Mouse (Mus musculus) heart, embryonic 16.5 days (tissue): ENCODE data around the gene Cfap61. TPM values are rescaled to one million over a fixed set of nuclear protein-coding genes. Genes with fewer than 3 reads are reported as not detected.
"Not testable (repeated sequence)": the region's sequence is repeated elsewhere in the genome, so short reads cannot be mapped to it uniquely, and the experiment has no call there.

Source experiments
- ATAC-seq: fragments of 200-750 bp; cut with Nextera tagmentation; replicated peaks from 2 replicates; pipeline ENCODE4 v1.8.0; 2017; ENCODE audit warnings: moderate number of reproducible peaks; ENCODE audit not compliant: insufficient read depth, low FRiP score; ENCODE audit errors: extremely low read depth
- H3K27ac ChIP-seq: fragments of 300-500 bp; sonication (generic); 2 replicates; pipeline ENCODE4 v1.5.1; 2014; ENCODE audit warnings: mild to moderate bottlenecking, low read length, control low read depth, moderate library complexity
- H3K27me3 ChIP-seq: fragments of 300-500 bp; sonication (generic); 2 replicates; pipeline ENCODE4 v1.6.1; 2014; ENCODE audit warnings: low read length, mixed read lengths; ENCODE audit not compliant: control insufficient read depth, insufficient read depth
- H3K36me3 ChIP-seq: fragments of 300-500 bp; sonication (generic); 2 replicates; pipeline ENCODE4 v1.6.1; 2014; ENCODE audit not compliant: control insufficient read depth, insufficient read depth
- H3K4me1 ChIP-seq: fragments of 300-500 bp; sonication (generic); 2 replicates; pipeline ENCODE4 v1.6.1; 2014; ENCODE audit warnings: low read length, mixed read lengths; ENCODE audit not compliant: control insufficient read depth, insufficient read depth
- H3K4me2 ChIP-seq: fragments of 300-500 bp; sonication (generic); 2 replicates; pipeline ENCODE4 v1.6.1; 2014; ENCODE audit warnings: low read depth, mild to moderate bottlenecking, control low read depth, low read length
- H3K4me3 ChIP-seq: fragments of 300-500 bp; sonication (generic); 2 replicates; pipeline ENCODE4 v1.5.1; 2014; ENCODE audit warnings: mild to moderate bottlenecking, control low read depth, low read length
- H3K9ac ChIP-seq: fragments of 300-500 bp; sonication (generic); 2 replicates; pipeline ENCODE4 v1.6.1; 2014; ENCODE audit warnings: low read length, control low read depth
- H3K9me3 ChIP-seq: fragments of 300-500 bp; sonication (generic); replicated peaks from 2 replicates; pipeline ENCODE4 v1.6.1; 2016; ENCODE audit warnings: low read length; ENCODE audit not compliant: control insufficient read depth
- WGBS: fragments of 180-500 bp; shearing (Covaris S2); extraction: QIAGEN DNeasy Blood & Tissue Kit; methylation state at CpG from one replicate; pipeline ENCODE4 v1.1.7; 2014; 5-methylcytosine and 5-hydroxymethylcytosine counted together
- polyA plus RNA-seq: library from polyadenylated mRNA; unstranded; fragments of >200 nt; fragmentation: Nextera tagmentation; extraction: Ambion mirVana; gene quantifications from 2 replicates; pipeline ENCODE4 v1.2.1, GENCODE M21; 2015

The Cfap61 gene
- polyA plus RNA-seq, 1 experiment from 2014 or later: 0.80 TPM

- H3K27ac ChIP-seq: no peak within 1 kb of the TSS; the same call in 1 of the 2 replicates
- ATAC-seq: no peak
- H3K4me2 ChIP-seq: peak within 1 kb of the TSS; percentile 72
- peaks cover 16% of the 10 kb centered on the region for H3K4me1 ChIP-seq
- H3K36me3 ChIP-seq: no peaks in the 10 kb centered on the region; the same call in 1 of the 2 replicates
- 79% methylated on average over 6 of the region's 6 CpGs for WGBS
- no peaks in the 10 kb centered on the region for H3K27me3 ChIP-seq
- no peaks in the 10 kb centered on the region for H3K9me3 ChIP-seq
- H3K9ac ChIP-seq: 0 out of 2 replicates have a peak within 1 kb of the TSS, but pooled peaks have one; percentile 51
- peak within 1 kb of the TSS; percentile 79 for H3K4me3 ChIP-seq
These were observed 32.7 kb upstream of the Cfap61 start, which contains the start of gene Naa20 for GRCm38 (mm10) chr2:145901861-145902260. TSS of gene Naa20 (plus strand) at chr2:145902099.

- Histone ChIP-seq H3K4me1 (peaks cover 16% of the 10 kb centered on the region), H3K9ac (peak overlapping the region; percentile 88), H3K9me3 (no peaks in the 10 kb centered on the region), H3K27ac (peak overlapping the region; percentile 85), H3K4me2 (peak overlapping the region; percentile 80), H3K36me3 (no peaks in the 10 kb centered on the region; the same call in 1 of the 2 replicates), H3K4me3 (peak overlapping the region; percentile 79), H3K27me3 (no peaks in the 10 kb centered on the region)
- peak; percentile 98 for ATAC-seq
- WGBS: under 1% methylated on average over 68 of the region's 68 CpGs
These were observed 31.3 kb upstream of the Cfap61 start for GRCm38 (mm10) chr2:145903061-145903901.

- H3K9me3 ChIP-seq: no peaks in the 10 kb centered on the region
- peak overlapping the region; percentile 80 for H3K4me2 ChIP-seq
- peak overlapping the region; percentile 88 for H3K9ac ChIP-seq
- H3K4me3 ChIP-seq: peak overlapping the region; percentile 79
- ATAC-seq: no peak
- no peaks in the 10 kb centered on the region for H3K27me3 ChIP-seq
- H3K4me1 ChIP-seq: peaks cover 16% of the 10 kb centered on the region
- WGBS: 23% methylated on average over 12 of the region's 12 CpGs
- 0 out of 2 replicates have a peak overlapping the region, but pooled peaks have one; percentile 4 for H3K27ac ChIP-seq
- no peaks in the 10 kb centered on the region; the same call in 1 of the 2 replicates for H3K36me3 ChIP-seq
These were observed 30.5 kb upstream of the Cfap61 start for GRCm38 (mm10) chr2:145903983-145904616.

- Histone ChIP-seq H3K4me3 (no peak overlapping the region), H3K4me2 (no peak overlapping the region), H3K4me1 (peaks cover 16% of the 10 kb centered on the region), H3K9me3 (no peaks in the 10 kb centered on the region), H3K27ac (no peak overlapping the region), H3K27me3 (no peaks in the 10 kb centered on the region), H3K9ac (no peak overlapping the region), H3K36me3 (peaks cover 3% of the 10 kb centered on the region)
- no peak for ATAC-seq
- WGBS: 70% methylated on average over 6 of the region's 6 CpGs
These were observed 29.4 kb upstream of the Cfap61 start for GRCm38 (mm10) chr2:145905156-145905555.

GRCm38 (mm10) chr2:145905884-145906283 is 28.7 kb upstream of the Cfap61 start:
- H3K4me1 ChIP-seq: peaks cover 16% of the 10 kb centered on the region
- not testable (repeated sequence) for H3K27ac ChIP-seq, H3K4me3 ChIP-seq, H3K9me3 ChIP-seq, H3K27me3 ChIP-seq, H3K36me3 ChIP-seq, H3K9ac ChIP-seq, H3K4me2 ChIP-seq, ATAC-seq
- WGBS: 46% methylated on average over 4 of the region's 4 CpGs

- no peak overlapping the region for H3K4me2 ChIP-seq
- no peak for ATAC-seq
- H3K4me3 ChIP-seq: no peak overlapping the region
- peaks cover 56% of the 10 kb centered on the region for H3K36me3 ChIP-seq
- WGBS: 82% methylated on average over 8 of the region's 8 CpGs
- H3K27ac ChIP-seq: no peak overlapping the region
- H3K4me1 ChIP-seq: no peaks in the 10 kb centered on the region
- H3K27me3 ChIP-seq: no peaks in the 10 kb centered on the region
- H3K9ac ChIP-seq: no peak overlapping the region
- H3K9me3 ChIP-seq: no peaks in the 10 kb centered on the region
These were observed 13.5 kb upstream of the Cfap61 start for GRCm38 (mm10) chr2:145920941-145921650.

- 46% methylated on average over 8 of the region's 8 CpGs for WGBS
- Histone ChIP-seq H3K27me3 (no peaks in the 10 kb centered on the region), H3K9me3 (no peaks in the 10 kb centered on the region), H3K4me1 (peaks cover 10% of the 10 kb centered on the region), H3K27ac (no peak overlapping the region; the same call in 1 of the 2 replicates), H3K36me3 (no peaks in the 10 kb centered on the region), H3K4me3 (peak overlapping the region; percentile 5; the same call in 1 of the 2 replicates), H3K9ac (no peak overlapping the region), H3K4me2 (peak overlapping the region; percentile 40)
- ATAC-seq: peak; percentile 28; the same call in 1 of the 2 replicates
These were observed 2.4 kb downstream of the Cfap61 start for GRCm38 (mm10) chr2:145936975-145937374.

- H3K4me2 ChIP-seq: no peak overlapping the region
- H3K4me3 ChIP-seq: no peak overlapping the region
- no peaks in the 10 kb centered on the region for H3K36me3 ChIP-seq
- peaks cover 2% of the 10 kb centered on the region; the same call in 1 of the 2 replicates for H3K4me1 ChIP-seq
- no peak overlapping the region for H3K27ac ChIP-seq
- H3K27me3 ChIP-seq: no peaks in the 10 kb centered on the region
- ATAC-seq: no peak
- WGBS: 47% methylated on average over 3 of the region's 3 CpGs
- H3K9ac ChIP-seq: no peak overlapping the region
- H3K9me3 ChIP-seq: no peaks in the 10 kb centered on the region
These were observed 6.8 kb downstream of the Cfap61 start for GRCm38 (mm10) chr2:145941403-145941802.
